Mouse (Mus musculus): ENCODE data around the gene Atad2b. TPM values are rescaled to one million over a fixed set of nuclear protein-coding genes. Genes with fewer than 3 reads are reported as not detected.
"Not testable (repeated sequence)": the region's sequence is repeated elsewhere in the genome, so short reads cannot be mapped to it uniquely, and the experiment has no call there.

Atad2b gene
- total and polyA plus RNA-seq, 3 experiments: 9.9 to 44.3 (median 15.3) TPM

DNA sequence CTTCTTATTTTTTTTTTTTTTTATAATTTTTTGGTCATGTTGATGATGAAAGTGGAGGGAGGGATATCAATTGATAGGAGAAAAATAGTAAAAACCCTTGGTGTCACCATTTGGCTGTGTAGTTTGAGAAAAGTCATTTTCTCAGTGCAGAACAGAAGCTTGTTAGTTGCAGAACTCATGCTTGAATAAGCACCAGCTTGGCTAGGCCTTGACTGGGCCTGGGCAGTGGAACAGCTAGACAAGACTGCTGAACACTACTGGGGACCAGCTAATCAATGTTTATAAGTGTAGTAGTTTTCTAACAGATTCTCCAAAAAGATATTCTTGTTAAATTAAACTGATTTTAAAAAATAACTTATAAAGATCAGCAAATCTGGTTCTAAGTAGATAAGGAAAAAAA is 79.8 kb downstream of the Atad2b start:
- Histone ChIP-seq H3K79me2 (ENCODE audit: control insufficient read depth, insufficient read depth, low read length, poor library complexity) (no peaks in the 10 kb centered on the region; the same call in 1 of the 2 replicates), H3K9me3 (replicated peaks; ENCODE audit: insufficient read depth, low read length) (no peaks in the 10 kb centered on the region; the same call in 1 of the 2 replicates), H3K27me3 (ENCODE audit: control insufficient read depth in 1 of 2, insufficient read depth in 2 of 2, low read length in 2 of 2) (no peaks in the 10 kb centered on the region), H3K27ac (ENCODE audit: control insufficient read depth, low read depth, low read length) (no peak overlapping the region), H3K4me1 (ENCODE audit: control insufficient read depth in 1 of 2, insufficient read depth in 2 of 2, low read length in 2 of 2) (no peaks in the 10 kb centered on the region), H3K9ac (ENCODE audit: control insufficient read depth, low read depth, low read length, poor library complexity, severe bottlenecking) (no peak overlapping the region), H3K4me3 (ENCODE audit: control insufficient read depth in 1 of 2, insufficient read depth in 1 of 2, low read depth in 2 of 2, low read length in 2 of 2) (no peak overlapping the region), H3K36me3 (ENCODE audit: control insufficient read depth in 1 of 2, insufficient read depth in 2 of 2, low read length in 2 of 2) (peaks cover 0 to 2% of the 10 kb centered on the region in 2 experiments; a peak in 2 of 4 replicates)
- no peak for DNase-seq (ENCODE audit: low read depth, low spot score)
- TF ChIP-seq GATA1 (IDR thresholded peaks at IDR 0.05; ENCODE audit: low read depth, low read length) (no peak), SMC3 (IDR thresholded peaks at IDR 0.05; ENCODE audit: low read depth, low read length) (no peak), UBTF (IDR thresholded peaks at IDR 0.05; ENCODE audit: borderline replicate concordance, insufficient read depth, low read depth, low read length) (no peak), ZC3H11A (IDR thresholded peaks at IDR 0.05; ENCODE audit: low read depth, low read length) (no peak), CTCF (IDR thresholded peaks at IDR 0.05 in 2 of 3, conservative IDR thresholded peaks at IDR 0.05 in 1 of 3; ENCODE audit: control insufficient read depth in 1 of 3, insufficient read depth in 1 of 3, low read depth in 2 of 3, low read length in 3 of 3, poor library complexity in 1 of 3, severe bottlenecking in 1 of 3) (no peak), MEF2A (IDR thresholded peaks at IDR 0.05; ENCODE audit: extremely low read depth, insufficient replicate concordance, low read depth, low read length, poor library complexity, severe bottlenecking) (no peak), NRF1 (IDR thresholded peaks at IDR 0.05; ENCODE audit: insufficient read depth, low read depth, low read length, poor library complexity, severe bottlenecking) (no peak)

DNA sequence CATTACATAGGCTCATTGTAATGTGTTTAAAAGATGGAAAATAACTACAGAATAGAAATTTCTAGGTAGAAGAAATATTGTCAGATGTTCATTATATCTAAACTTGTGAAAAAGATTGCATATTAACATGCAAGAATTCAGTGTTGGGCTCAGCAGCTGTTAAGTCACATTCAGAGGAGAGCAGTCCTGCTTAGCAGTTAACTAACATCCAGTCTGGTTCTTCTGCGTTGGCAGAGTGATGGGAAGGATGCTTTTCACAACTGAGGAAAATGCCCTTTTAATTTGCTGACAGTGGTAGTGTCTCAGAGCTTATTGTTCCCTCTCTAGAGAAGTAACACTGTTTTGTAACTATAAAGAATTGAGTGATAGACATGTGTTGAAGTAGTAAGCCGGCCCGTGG is 88.2 kb downstream of the Atad2b start:
- Histone ChIP-seq H3K4me3 (ENCODE audit: control insufficient read depth in 1 of 2, insufficient read depth in 1 of 2, low read depth in 2 of 2, low read length in 2 of 2) (no peak overlapping the region), H3K27ac (ENCODE audit: control insufficient read depth, low read depth, low read length) (no peak overlapping the region)

DNA sequence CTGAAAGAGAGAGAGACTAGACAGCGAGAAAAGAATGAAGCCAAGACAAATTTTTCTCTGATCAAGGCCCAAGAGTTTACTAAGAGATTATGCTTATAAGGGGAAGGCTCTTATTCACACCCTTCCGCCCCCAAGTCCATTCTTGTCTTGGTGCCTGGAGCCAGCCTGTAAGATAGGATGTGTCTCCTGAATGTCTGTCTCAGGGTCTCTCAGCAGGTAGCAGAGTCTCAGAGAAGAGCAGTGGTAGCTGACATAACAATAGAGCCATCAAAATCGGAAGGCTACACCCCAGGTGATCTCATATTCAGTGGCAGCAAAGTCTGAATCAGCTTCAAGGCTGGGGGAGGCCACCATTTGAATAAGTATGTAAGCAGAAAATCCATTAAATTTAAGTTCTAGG is 88.6 kb downstream of the Atad2b start:
- not testable (repeated sequence) for DNase-seq (ENCODE audit: low read depth, low spot score); H3K27ac ChIP-seq (ENCODE audit: control insufficient read depth, low read depth, low read length); H3K36me3 ChIP-seq (ENCODE audit: control insufficient read depth in 1 of 2, insufficient read depth in 2 of 2, low read length in 2 of 2)

More for the DNA sequence above, 88.2 kb downstream of the Atad2b start:
- Histone ChIP-seq H3K79me2 (ENCODE audit: control insufficient read depth, insufficient read depth, low read length, poor library complexity) (no peaks in the 10 kb centered on the region), H3K9me3 (replicated peaks; ENCODE audit: insufficient read depth, low read length) (no peaks in the 10 kb centered on the region; the same call in 1 of the 2 replicates), H3K27me3 (ENCODE audit: control insufficient read depth in 1 of 2, insufficient read depth in 2 of 2, low read length in 2 of 2) (no peaks in the 10 kb centered on the region), H3K36me3 (ENCODE audit: control insufficient read depth in 1 of 2, insufficient read depth in 2 of 2, low read length in 2 of 2) (peaks cover 0 to 4% of the 10 kb centered on the region in 2 experiments; a peak in 2 of 4 replicates), H3K9ac (ENCODE audit: control insufficient read depth, low read depth, low read length, poor library complexity, severe bottlenecking) (no peak overlapping the region), H3K4me1 (ENCODE audit: control insufficient read depth in 1 of 2, insufficient read depth in 2 of 2, low read length in 2 of 2) (no peaks in the 10 kb centered on the region)
- no peak for TF ChIP-seq UBTF (IDR thresholded peaks at IDR 0.05; ENCODE audit: borderline replicate concordance, insufficient read depth, low read depth, low read length)
- TF ChIP-seq NELFE (IDR thresholded peaks at IDR 0.05; ENCODE audit: low read depth, low read length): no peak
- no peak for TF ChIP-seq GABPA (IDR thresholded peaks at IDR 0.05; ENCODE audit: low read depth, low read length)
- no peak for TF ChIP-seq SMC3 (IDR thresholded peaks at IDR 0.05; ENCODE audit: low read depth, low read length)
- TF ChIP-seq POLR2A (IDR thresholded peaks at IDR 0.05; ENCODE audit: control insufficient read depth in 1 of 2, insufficient read depth in 1 of 2, low read depth in 1 of 2, low read length in 2 of 2, poor library complexity in 1 of 2): no peak
- DNase-seq (ENCODE audit: low read depth, low spot score): no peak

DNA sequence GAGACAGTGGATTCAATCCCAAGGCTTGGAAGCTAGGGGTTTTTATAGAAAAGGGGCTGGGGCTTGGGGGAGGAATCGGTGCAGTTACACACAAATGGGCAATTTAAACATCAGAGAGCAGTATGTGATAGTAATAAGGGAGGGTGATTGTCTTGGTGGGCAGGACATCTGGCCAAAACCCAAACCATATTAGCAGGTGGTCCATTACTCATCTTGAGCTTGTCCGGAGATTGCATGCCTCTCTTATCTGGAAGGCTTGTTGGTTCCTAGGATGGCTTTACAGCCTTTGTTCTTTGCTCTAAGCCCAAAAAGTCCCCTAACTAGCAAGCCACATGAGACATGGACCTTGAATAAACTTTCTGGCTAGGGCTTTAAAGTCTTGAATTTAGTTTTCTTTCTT is 91.5 kb downstream of the Atad2b start:
- H3K4me3 ChIP-seq (ENCODE audit: control insufficient read depth in 1 of 2, insufficient read depth in 1 of 2, low read depth in 2 of 2, low read length in 2 of 2); H3K9me3 ChIP-seq (replicated peaks; ENCODE audit: insufficient read depth, low read length); H3K79me2 ChIP-seq (ENCODE audit: control insufficient read depth, insufficient read depth, low read length, poor library complexity); H3K4me1 ChIP-seq (ENCODE audit: control insufficient read depth in 1 of 2, insufficient read depth in 2 of 2, low read length in 2 of 2); H3K9ac ChIP-seq (ENCODE audit: control insufficient read depth, low read depth, low read length, poor library complexity, severe bottlenecking); H3K27me3 ChIP-seq (ENCODE audit: control insufficient read depth in 1 of 2, insufficient read depth in 2 of 2, low read length in 2 of 2); DNase-seq (ENCODE audit: low read depth, low spot score); H3K27ac ChIP-seq (ENCODE audit: control insufficient read depth, low read depth, low read length); H3K36me3 ChIP-seq (ENCODE audit: control insufficient read depth in 1 of 2, insufficient read depth in 2 of 2, low read length in 2 of 2): not testable (repeated sequence)

More for the DNA sequence above, 88.6 kb downstream of the Atad2b start:
- H3K4me3 ChIP-seq (ENCODE audit: control insufficient read depth in 1 of 2, insufficient read depth in 1 of 2, low read depth in 2 of 2, low read length in 2 of 2); H3K9ac ChIP-seq (ENCODE audit: control insufficient read depth, low read depth, low read length, poor library complexity, severe bottlenecking); H3K4me1 ChIP-seq (ENCODE audit: control insufficient read depth in 1 of 2, insufficient read depth in 2 of 2, low read length in 2 of 2); H3K79me2 ChIP-seq (ENCODE audit: control insufficient read depth, insufficient read depth, low read length, poor library complexity); H3K27me3 ChIP-seq (ENCODE audit: control insufficient read depth in 1 of 2, insufficient read depth in 2 of 2, low read length in 2 of 2); H3K9me3 ChIP-seq (replicated peaks; ENCODE audit: insufficient read depth, low read length): not testable (repeated sequence)
